Mouse (Mus musculus): ENCODE measurements at regions not wholly inside any gene's neighbourhood (a gene's known extent, or its start where the extent isn't known, plus 50 kb on each side); places are given as distances from the start of the nearest gene placed in this dataset.

DNA sequence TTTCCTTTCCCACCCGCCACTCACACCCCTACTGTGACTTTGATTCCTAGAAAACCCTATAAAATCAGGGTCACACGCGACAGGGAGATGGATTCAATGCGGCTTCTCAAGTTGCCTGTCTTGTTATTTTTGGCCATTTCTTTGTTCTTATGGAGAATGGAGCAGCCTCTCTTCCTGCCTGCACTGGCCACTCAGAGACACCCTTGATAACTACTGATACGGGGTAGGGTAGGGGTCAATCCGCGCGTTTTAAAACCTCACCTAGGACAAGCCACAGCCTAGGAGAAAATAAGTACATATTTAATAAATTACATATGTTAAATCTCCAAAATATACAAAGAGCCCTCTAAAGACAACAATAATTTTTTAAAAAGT lies 309.2 kb downstream of the Matn1 start:
- Histone ChIP-seq H3K27ac (ENCODE audit: low read depth, low read length) (no peak overlapping the region), H3K36me3 (ENCODE audit: control insufficient read depth, insufficient read depth) (no peaks in the 10 kb centered on the region), H3K9me3 (ENCODE audit: control insufficient read depth) (no peaks in the 10 kb centered on the region), H3K4me2 (replicated peaks; ENCODE audit: low read depth) (peak overlapping the region; percentile 38; the same call in 1 of the 2 replicates), H3K4me1 (replicated peaks; ENCODE audit: control insufficient read depth, insufficient read depth, low read length) (no peaks in the 10 kb centered on the region), H3K9ac (ENCODE audit: low read depth, low read length) (no peak overlapping the region), H3K27me3 (replicated peaks; ENCODE audit: control insufficient read depth, insufficient read depth, low read length) (peaks cover 9% of the 10 kb centered on the region), H3K4me3 (ENCODE audit: low read depth, low read length) (no peak overlapping the region)
- 4% methylated on average over 8 of the region's 8 CpGs for WGBS
- no peak for ATAC-seq
- TF ChIP-seq CTCF (IDR thresholded peaks at IDR 0.05; ENCODE audit: low read depth), result no peak

DNA sequence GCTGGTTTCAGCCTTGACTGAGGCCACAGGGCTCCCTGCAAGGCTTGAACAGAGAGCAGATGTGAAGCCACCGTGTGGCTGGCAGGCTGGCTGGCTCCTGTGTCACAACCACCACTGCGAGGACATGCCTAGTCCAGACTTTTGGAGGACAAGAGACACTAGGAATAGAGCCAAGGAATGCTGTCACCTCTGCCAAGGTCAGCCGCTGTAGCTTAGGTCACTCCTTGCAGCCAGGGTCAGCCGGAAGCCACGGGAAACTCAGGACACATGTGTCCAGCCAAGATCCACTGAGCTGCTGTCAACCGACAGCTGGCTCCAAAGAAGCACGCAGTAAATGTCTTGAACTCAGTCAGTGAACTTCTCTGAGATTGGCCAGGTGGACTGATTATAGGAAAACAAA lies 310.1 kb downstream of the Matn1 start:
- H3K27ac ChIP-seq (ENCODE audit: low read depth, low read length), result no peak overlapping the region
- H3K9ac ChIP-seq (ENCODE audit: low read depth, low read length), result no peak overlapping the region
- H3K4me1 ChIP-seq (replicated peaks; ENCODE audit: control insufficient read depth, insufficient read depth, low read length), result no peaks in the 10 kb centered on the region

DNA sequence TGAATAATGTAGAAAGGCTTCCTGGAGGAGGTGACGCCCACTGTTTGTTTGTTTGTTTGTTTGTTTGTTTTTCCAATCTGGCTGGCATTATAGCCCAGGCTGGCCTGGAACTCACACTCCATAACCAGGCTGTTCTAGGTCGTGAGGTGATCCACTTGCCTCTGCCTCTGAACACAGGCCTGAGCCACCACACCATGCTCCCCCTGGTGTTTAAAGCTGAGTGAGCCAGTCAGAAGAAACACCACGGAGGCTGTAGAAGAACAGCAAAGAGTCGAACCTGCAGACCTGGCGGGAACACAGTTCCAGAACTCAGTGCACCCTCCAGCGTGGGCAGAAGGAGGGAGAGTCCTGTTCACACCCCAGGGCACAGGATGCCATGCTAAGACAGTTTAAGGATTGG lies 310.5 kb downstream of the Matn1 start:
- no peak for ATAC-seq
- TF ChIP-seq CTCF (IDR thresholded peaks at IDR 0.05; ENCODE audit: low read depth), result peak; percentile 71

More for the DNA sequence above, 310.1 kb downstream of the Matn1 start:
- no peak for ATAC-seq
- H3K36me3 ChIP-seq (ENCODE audit: control insufficient read depth, insufficient read depth), result no peaks in the 10 kb centered on the region
- TF ChIP-seq CTCF (IDR thresholded peaks at IDR 0.05; ENCODE audit: low read depth), result no peak
- no peak overlapping the region for H3K4me2 ChIP-seq (replicated peaks; ENCODE audit: low read depth)
- H3K9me3 ChIP-seq (ENCODE audit: control insufficient read depth), result no peaks in the 10 kb centered on the region
- 71% methylated on average over 7 of the region's 7 CpGs for WGBS
- H3K4me3 ChIP-seq (ENCODE audit: low read depth, low read length), result no peak overlapping the region
- peaks cover 9% of the 10 kb centered on the region for H3K27me3 ChIP-seq (replicated peaks; ENCODE audit: control insufficient read depth, insufficient read depth, low read length)

DNA sequence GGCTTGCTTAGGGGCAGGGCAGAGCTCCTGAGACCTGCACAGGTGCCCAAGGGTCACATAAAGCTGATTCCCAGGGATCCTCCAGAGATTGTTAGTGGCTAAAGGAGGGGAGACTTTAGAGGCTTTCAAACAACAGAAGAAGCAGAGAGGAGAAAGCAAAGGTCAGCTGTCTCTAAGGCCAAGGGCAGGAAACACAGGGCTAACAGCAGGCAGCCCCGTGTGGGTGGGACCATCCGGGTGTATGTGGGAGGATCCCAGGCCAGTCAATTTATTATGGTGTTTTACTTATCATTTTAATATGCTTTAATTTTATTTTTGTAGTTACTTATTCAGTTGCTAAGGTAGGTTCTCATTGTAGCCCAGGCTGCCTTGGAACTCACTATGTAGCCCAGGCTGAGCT lies 317.1 kb downstream of the Matn1 start:
- Histone ChIP-seq H3K9me3 (ENCODE audit: control insufficient read depth) (no peaks in the 10 kb centered on the region), H3K27ac (ENCODE audit: low read depth, low read length) (no peak overlapping the region), H3K9ac (ENCODE audit: low read depth, low read length) (no peak overlapping the region), H3K4me1 (replicated peaks; ENCODE audit: control insufficient read depth, insufficient read depth, low read length) (no peaks in the 10 kb centered on the region), H3K4me2 (replicated peaks; ENCODE audit: low read depth) (no peak overlapping the region), H3K27me3 (replicated peaks; ENCODE audit: control insufficient read depth, insufficient read depth, low read length) (no peaks in the 10 kb centered on the region), H3K4me3 (ENCODE audit: low read depth, low read length) (no peak overlapping the region), H3K36me3 (ENCODE audit: control insufficient read depth, insufficient read depth) (no peaks in the 10 kb centered on the region)
- WGBS, result 71% methylated on average over 2 of the region's 2 CpGs
- ATAC-seq, result no peak
- no peak for TF ChIP-seq CTCF (IDR thresholded peaks at IDR 0.05; ENCODE audit: low read depth)

More for the DNA sequence above, 310.5 kb downstream of the Matn1 start:
- Histone ChIP-seq H3K27ac (ENCODE audit: low read depth, low read length) (no peak overlapping the region), H3K9me3 (ENCODE audit: control insufficient read depth) (no peaks in the 10 kb centered on the region), H3K27me3 (replicated peaks; ENCODE audit: control insufficient read depth, insufficient read depth, low read length) (peaks cover 9% of the 10 kb centered on the region), H3K4me1 (replicated peaks; ENCODE audit: control insufficient read depth, insufficient read depth, low read length) (no peaks in the 10 kb centered on the region), H3K9ac (ENCODE audit: low read depth, low read length) (no peak overlapping the region), H3K36me3 (ENCODE audit: control insufficient read depth, insufficient read depth) (no peaks in the 10 kb centered on the region), H3K4me2 (replicated peaks; ENCODE audit: low read depth) (no peak overlapping the region), H3K4me3 (ENCODE audit: low read depth, low read length) (no peak overlapping the region)
- WGBS, result 41% methylated on average over 6 of the region's 6 CpGs

DNA sequence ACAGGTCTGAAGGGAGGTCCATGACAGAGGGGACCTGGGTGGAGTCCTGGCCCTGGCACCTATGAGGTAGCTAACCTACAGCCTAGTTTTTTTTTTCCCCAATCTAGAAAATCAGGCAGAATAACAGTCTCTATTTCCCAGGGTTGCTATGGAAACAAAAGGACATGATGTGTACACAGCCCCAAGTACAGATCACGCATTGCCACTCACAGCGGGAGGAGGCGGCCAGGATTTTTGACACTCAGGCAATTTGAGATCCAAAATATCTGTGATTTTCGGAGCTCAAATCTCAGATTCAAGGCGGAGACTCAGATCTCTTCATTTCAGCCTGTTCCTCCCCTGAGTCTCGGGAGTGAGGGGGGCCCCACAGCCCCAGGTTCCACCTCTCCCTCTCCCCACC lies 318.7 kb downstream of the Matn1 start:
- no peaks in the 10 kb centered on the region for H3K4me1 ChIP-seq (replicated peaks; ENCODE audit: control insufficient read depth, insufficient read depth, low read length)
- 55% methylated on average over 6 of the region's 6 CpGs for WGBS
- no peaks in the 10 kb centered on the region for H3K27me3 ChIP-seq (replicated peaks; ENCODE audit: control insufficient read depth, insufficient read depth, low read length)
- H3K27ac ChIP-seq (ENCODE audit: low read depth, low read length), result no peak overlapping the region
- no peak overlapping the region for H3K9ac ChIP-seq (ENCODE audit: low read depth, low read length)
- no peaks in the 10 kb centered on the region for H3K9me3 ChIP-seq (ENCODE audit: control insufficient read depth)
- no peak overlapping the region for H3K4me3 ChIP-seq (ENCODE audit: low read depth, low read length)
- H3K4me2 ChIP-seq (replicated peaks; ENCODE audit: low read depth), result no peak overlapping the region
- H3K36me3 ChIP-seq (ENCODE audit: control insufficient read depth, insufficient read depth), result no peaks in the 10 kb centered on the region
- ATAC-seq, result no peak
- TF ChIP-seq CTCF (IDR thresholded peaks at IDR 0.05; ENCODE audit: low read depth), result no peak

DNA sequence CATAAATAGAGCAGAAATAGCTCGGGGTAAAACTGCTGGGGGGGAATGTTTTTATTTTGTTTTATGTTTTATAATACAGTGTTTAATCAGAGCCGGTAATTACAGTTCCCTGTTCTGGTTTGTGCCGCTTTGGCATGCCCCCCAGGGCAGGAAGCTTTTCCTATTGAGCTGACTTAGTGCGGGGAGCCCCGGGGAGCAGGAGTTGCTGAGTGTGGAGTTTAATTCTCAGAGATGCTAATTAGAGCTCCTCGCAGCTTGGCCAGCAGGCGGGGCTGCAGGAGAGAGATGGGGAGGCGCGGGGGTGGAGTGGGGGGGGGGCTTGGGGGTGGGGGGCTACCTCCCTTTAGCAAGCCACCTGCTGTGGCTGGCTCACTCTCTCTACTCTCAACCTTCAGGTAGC lies 322.6 kb downstream of the Matn1 start:
- Histone ChIP-seq H3K9ac (ENCODE audit: low read depth, low read length) (no peak overlapping the region), H3K9me3 (ENCODE audit: control insufficient read depth) (no peaks in the 10 kb centered on the region), H3K4me3 (ENCODE audit: low read depth, low read length) (no peak overlapping the region), H3K36me3 (ENCODE audit: control insufficient read depth, insufficient read depth) (no peaks in the 10 kb centered on the region), H3K27me3 (replicated peaks; ENCODE audit: control insufficient read depth, insufficient read depth, low read length) (no peaks in the 10 kb centered on the region), H3K27ac (ENCODE audit: low read depth, low read length) (no peak overlapping the region), H3K4me1 (replicated peaks; ENCODE audit: control insufficient read depth, insufficient read depth, low read length) (no peaks in the 10 kb centered on the region), H3K4me2 (replicated peaks; ENCODE audit: low read depth) (no peak overlapping the region)
- TF ChIP-seq CTCF (IDR thresholded peaks at IDR 0.05; ENCODE audit: low read depth), result no peak
- 25% methylated on average over 9 of the region's 9 CpGs for WGBS
- ATAC-seq, result no peak

DNA sequence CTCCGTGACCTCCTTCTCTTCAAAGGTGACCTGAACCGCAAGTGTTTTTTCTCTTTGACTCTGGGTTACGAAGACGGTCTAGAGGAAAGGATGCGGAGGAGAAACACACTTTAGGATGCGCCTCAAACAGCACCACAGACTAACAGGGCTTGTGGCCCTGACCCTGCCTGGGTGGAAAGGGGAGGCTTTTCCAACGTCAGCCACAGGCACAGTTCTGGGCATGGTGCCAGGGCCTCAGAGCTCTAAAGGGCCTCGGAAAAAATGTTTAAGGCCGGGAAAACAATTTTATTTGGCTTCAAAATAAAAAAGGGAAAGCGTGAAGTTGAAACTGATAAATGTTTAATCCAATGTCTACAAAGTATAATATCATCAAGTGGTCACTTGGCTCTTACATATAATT lies 323.6 kb downstream of the Matn1 start:
- no peaks in the 10 kb centered on the region for H3K36me3 ChIP-seq (ENCODE audit: control insufficient read depth, insufficient read depth)
- H3K4me1 ChIP-seq (replicated peaks; ENCODE audit: control insufficient read depth, insufficient read depth, low read length), result no peaks in the 10 kb centered on the region
- H3K9ac ChIP-seq (ENCODE audit: low read depth, low read length), result no peak overlapping the region
- no peak overlapping the region for H3K27ac ChIP-seq (ENCODE audit: low read depth, low read length)
- WGBS, result 49% methylated on average over 10 of the region's 10 CpGs
- H3K4me3 ChIP-seq (ENCODE audit: low read depth, low read length), result no peak overlapping the region
- no peak for TF ChIP-seq CTCF (IDR thresholded peaks at IDR 0.05; ENCODE audit: low read depth)
- no peaks in the 10 kb centered on the region for H3K9me3 ChIP-seq (ENCODE audit: control insufficient read depth)
- ATAC-seq, result no peak
- H3K4me2 ChIP-seq (replicated peaks; ENCODE audit: low read depth), result no peak overlapping the region
- no peaks in the 10 kb centered on the region for H3K27me3 ChIP-seq (replicated peaks; ENCODE audit: control insufficient read depth, insufficient read depth, low read length)

Measured in intestine, postnatal 0 days (tissue).